Mouse (Mus musculus) left cerebral cortex, adult 8-10 months (tissue): ENCODE data around the gene Ankmy1. TPM values are rescaled to one million over a fixed set of nuclear protein-coding genes. Genes with fewer than 3 reads are reported as not detected.
A peak's percentile ranks its signal among the peaks of the same experiment; 100 is the strongest.

Source experiments
- DNase-seq, 2 experiments: peaks; one replicate each; pipeline ENCODE4 v3.0.0; 2022; ENCODE audit warnings: low spot score in 2 of 2
- total RNA-seq, 4 experiments: library from RNA; stranded (reverse); gene quantifications; 2 replicates each; pipeline ENCODE4 v1.2.4; 2022

The Ankmy1 gene
- total RNA-seq, 4 experiments from 2014 or later = 0.19 to 0.65 (median 0.26) TPM

GRCm38 (mm10) chr1:92911721-92912138 is 9.0 kb upstream of the Ankmy1 start:
- DNase-seq = no peak

DNA sequence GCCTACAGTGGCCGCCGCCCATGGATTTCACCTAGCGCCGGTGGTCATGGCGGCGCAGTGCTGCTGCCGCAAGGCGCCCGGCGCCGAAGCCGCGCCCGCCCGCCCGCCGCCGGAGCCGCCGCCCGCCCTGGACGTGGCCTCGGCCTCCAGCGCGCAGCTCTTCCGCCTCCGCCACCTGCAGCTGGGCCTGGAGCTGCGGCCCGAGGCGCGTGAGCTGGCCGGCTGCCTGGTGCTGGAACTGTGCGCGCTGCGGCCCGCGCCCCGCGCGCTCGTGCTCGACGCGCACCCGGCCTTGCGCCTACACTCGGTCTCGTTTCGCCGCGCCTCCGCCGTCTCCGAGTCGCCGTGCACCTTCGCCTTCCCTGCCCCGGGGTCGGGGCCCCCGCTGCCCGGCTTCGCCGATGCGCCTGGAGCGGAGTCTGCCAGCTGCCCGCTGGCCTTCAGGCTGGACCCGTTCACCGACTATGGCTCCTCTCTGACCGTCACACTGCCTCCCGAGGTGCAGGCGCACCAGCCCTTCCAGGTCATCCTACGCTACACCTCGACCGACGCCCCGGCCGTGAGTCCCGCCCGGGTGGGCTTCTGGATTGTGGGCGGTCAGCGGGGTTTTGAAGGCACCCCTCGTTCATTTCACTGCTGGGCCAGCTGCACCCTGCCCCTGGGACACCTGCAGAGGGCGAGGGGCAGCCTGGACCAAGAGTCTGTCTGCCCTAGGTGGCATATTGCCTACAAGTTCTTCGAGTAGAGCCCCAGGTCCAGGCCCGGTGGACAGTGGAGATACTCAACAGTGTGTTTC is 8.4 kb upstream of the Ankmy1 start:
- peak; percentile 51 to 64 for DNase-seq

DNA sequence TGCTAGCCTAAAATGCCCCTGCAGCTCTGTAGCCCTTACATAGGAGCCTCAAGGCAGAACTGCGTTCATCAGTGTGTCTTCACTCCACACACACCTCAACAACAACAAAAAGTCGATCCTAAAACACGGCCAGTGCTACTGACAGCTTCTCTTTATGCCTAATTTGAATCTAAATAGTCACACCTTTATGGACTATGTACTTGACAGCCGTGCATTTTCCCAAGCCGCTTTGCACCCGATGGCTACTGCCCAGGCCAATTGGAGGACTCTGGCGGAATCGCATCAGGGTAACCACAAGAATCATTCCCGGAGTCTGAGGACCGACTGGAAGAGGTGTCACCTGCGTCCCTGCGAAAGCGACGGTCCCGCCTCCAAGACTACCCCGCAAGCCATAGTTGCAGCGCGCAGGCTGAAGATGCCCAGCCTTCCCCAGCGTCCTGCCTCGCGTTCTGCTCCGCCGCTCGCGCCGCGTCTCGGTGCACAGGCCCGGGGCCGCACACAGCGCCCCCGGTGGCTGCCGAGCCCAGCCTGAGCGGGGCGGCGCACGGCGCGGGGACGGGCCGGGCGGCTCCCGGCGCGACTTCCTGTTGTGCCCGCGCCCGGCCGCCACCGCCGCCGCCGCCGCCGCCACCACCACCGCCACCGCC is 7.7 kb upstream of the Ankmy1 start, which contains the start of gene Rnpepl1:
Gene Rnpepl1, plus strand, starts transcription at position 545 of the 647 bp plus-strand sequence.
- DNase-seq = peak; percentile 50 to 71

DNA sequence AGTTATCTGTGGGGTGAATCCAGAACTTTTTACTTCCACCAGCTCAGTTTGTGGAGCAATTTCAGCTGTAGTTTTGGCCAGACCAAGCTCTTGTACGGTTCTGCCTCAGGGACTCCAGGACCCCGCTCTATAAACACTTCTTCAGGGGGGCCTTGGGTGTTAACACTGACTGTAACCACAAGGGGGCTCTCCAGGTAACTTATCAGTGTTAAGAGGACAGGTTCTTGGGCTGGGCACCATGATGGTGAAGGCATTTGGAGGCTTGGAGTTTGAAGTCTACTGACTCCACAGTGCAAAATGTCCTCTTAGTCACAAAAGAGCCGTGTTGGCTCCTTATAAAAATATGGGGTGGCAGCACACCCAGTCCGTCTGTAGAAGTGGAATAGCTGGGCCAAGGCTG is 6.4 kb upstream of the Ankmy1 start:
- DNase-seq = no peak

DNA sequence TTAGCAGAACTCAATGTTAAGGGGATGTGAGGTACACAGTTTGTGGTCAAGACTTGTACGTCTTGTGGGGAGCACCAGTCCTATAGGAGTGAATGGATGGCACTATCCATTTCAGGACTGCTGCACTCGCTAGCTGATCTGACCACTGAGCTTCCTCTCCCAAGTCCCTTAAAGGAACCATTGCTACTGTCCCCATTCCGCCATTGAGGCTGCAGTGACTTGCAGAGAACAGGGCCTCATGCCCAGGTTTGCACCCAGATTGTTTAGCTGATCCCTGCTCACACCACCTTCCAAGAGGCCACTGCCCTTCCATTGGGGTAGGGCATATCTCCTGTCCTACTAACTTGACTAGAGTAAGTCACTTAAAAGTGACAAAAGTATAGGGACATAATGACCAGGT is 6.0 kb upstream of the Ankmy1 start:
- no peak for DNase-seq

DNA sequence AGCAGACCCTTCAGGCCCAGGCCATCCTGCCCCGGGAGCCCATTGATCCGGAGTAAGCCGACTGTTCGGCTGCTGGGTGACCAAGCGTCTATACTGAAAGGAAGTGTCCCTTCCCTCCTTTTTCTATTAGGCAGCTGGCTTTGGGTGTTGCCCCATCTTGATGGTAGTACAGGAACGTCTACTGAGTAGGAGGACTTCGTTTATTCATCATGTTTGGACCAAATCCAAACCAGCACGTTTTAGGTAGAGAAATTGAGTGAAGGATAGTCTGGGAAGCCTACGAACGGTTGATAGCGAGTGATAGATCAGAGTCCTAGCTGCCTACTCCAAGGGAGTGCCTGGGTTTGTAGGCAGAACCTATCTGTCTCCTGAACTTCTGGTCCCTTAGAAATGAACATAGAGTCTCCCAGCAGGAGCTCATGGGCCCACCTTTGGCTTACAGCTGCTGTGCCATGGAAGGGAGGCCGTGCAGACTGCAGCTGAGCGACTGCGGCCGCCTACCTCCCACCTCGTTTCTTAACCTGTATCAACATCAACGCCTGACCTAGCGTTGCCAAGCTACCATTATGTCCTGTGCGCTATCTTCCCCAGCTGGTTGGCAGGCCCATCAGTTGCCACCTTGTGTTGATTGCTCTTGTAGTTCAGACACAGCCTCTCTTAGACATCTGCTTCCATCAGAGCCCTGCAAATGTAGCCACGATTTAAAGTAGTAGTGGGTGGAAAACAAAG is 5.1 kb upstream of the Ankmy1 start:
- no peak for DNase-seq

DNA sequence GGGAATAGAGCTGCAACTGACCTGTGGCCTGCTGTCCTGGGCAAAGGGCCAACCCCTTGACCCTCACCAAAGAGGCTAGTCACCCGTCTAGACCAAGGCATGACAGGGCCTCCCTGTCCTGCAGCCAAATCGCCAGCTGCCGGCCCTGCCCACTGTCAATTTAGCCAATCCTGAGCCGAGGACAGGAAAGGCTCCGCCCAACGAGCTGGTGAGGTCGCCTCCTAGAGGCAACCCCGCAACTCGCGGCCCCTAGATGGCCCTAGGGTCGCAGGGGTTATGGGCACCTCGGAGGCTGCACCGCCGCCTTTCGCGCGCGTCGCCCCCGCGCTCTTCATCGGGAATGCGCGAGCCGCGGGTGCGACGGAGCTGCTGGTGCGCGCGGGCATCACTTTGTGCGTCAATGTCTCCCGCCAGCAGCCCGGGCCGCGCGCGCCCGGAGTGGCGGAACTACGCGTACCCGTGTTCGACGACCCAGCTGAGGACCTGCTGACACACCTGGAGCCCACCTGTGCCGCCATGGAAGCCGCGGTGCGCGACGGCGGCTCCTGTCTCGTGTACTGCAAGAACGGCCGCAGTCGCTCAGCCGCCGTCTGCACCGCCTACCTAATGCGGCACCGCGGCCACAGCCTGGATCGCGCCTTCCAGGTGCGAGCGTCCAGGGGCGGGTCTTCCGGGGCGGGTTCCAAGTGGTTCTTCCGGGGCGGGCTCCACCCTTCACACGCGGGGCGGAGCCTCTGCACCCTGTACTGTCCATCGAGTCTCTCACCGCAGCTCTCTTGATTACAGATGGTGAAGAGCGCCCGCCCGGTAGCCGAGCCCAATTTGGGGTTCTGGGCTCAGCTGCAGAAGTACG is 4.3 kb upstream of the Ankmy1 start, which contains the start of gene Dusp28:
Gene Dusp28, plus strand, starts transcription at position 203 of the 853 bp plus-strand sequence.
- DNase-seq = peak; percentile 64 to 87

DNA sequence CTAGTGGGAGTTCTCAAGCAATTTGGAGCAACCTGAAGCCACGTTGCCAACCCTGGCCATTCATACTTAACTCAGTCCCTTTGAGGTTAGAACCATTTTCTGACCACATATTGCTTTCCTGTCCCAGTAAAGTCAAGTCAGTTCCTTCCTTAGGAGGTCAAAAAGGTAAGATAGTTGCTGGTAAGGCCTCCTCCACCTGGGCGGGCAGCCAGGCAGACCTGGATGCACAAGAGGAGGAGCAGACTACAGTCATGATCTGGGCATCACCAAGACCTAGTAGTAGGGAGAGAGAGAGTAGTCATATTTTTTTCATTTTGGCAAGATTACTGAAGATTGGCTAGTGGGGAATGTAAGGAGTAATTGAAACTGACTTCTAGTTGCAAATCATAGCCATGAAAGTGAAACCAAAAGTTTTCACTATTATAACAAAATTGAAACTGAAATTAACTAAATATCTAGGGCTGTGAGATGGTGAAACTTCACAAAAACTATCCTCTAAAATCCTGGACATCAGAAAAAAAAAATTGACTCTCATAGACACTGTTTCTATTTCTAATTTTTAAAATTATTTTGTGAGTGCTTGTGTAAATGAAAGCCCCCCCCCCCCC is 3.1 kb upstream of the Ankmy1 start:
- no peak for DNase-seq

GRCm38 (mm10) chr1:92903627-92904026 is 921 bp upstream of the Ankmy1 start:
- no peak for DNase-seq

DNA sequence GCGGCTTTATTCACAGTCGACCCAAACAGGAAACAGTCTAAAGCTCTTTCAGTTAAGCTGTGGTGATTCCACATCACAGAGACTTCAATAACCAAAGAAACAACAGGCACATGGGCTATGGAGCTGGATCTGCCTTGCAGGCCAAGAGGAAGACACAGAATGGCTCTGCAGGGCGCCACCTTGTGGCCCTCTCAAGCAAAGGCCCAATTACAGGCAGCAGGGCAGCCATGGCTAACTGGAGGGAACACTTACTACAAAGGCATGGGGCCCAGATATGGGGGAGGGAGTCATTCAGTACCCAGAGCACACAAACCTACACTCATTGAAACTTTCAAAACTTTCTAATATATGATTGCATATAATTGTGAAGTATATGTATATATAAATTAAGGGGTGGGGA is 7.6 kb downstream of the Ankmy1 start:
- DNase-seq = peak; percentile 60 to 64

GRCm38 (mm10) chr1:92893896-92894295 is 8.8 kb downstream of the Ankmy1 start:
- DNase-seq = no peak

- no peak for DNase-seq
These were observed 9.9 kb downstream of the Ankmy1 start for GRCm38 (mm10) chr1:92892791-92893190.

- no peak for DNase-seq
These were observed 13.6 kb downstream of the Ankmy1 start for GRCm38 (mm10) chr1:92888901-92889655.

DNA sequence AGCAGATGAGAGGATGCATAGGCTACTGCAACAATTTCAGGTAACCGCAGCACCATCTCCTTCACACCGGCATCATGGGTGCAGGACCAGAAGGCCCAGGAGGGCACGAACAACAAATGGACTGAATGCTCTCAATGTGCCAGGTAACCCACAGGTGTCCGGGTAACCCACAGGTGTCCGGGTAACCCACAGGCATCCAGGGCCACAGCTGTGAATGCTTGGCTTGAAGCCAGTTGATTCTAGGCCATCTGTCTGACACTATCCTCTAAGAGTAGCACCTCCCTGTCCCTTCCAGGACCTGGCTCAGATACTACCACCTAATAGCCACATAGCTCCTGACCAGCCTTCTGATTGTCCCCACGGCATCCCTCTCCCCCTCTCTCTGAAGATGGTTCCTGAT is 20.7 kb downstream of the Ankmy1 start:
- DNase-seq = no peak

GRCm38 (mm10) chr1:92880101-92880500 is 22.6 kb downstream of the Ankmy1 start:
- DNase-seq = no peak

DNA sequence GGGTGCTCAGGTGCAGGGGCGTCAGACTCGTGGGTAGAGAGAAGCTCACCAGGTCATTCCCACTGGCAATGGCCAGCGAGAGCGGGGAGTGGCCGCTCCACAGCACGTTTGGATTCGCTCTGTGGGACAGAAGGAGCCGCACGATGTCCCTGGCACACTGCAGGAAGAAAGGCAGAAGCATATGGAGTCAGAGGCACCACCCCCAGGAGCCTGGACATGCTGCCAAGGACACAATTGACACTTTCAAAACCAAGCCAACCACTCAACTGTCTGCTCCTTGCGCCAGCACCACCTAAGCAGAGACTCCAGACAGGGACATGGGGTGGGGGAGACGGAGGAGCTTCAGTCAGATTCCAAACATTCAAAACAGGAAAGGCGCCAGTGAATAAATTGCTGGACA is 23.4 kb downstream of the Ankmy1 start:
- DNase-seq = peak in 1 of 2 experiments; percentile 76

DNA sequence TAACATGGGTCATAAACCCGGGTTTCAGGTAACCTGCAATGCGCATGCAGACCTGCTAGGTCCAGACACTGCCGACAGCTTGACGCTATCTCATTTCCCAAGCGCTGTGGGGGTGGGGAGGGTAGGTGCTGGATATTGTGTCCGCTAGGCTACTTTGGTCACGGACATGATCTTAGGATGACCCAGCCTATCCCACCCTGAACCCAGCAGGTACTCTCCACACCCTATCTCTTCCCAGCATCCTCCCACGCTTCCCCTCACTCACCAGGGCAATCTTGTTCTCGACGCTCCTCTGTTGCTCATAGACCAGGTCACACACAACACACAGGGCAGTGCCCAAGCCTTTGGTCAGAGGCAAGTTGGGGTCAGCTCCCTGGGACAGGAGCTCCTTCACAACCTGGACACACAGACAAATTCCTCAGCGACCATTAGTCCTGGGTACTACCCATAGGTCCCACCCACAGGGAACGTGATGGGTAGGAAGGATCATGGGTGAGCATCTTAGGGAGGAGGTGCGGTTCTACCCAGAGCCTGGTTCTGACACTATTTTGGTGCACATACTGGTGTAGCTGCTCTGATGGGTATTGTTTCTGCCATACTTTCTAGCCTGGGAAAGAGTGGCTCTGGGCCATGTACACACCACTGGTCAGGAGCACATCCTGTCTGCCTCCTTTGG is 24.5 kb downstream of the Ankmy1 start:
- no peak for DNase-seq

- DNase-seq = no peak
These were observed 25.2 kb downstream of the Ankmy1 start for GRCm38 (mm10) chr1:92877431-92877978.
